Mouse (Mus musculus) kidney, postnatal 0 days (tissue): ENCODE results near the gene Pofut2. TPM values are rescaled to one million over a fixed set of nuclear protein-coding genes. Genes with fewer than 3 reads are reported as not detected.

Experiments used
- ATAC-seq: fragments of 200-750 bp; cut with Nextera tagmentation; replicated peaks from 2 replicates; pipeline ENCODE4 v1.8.0; 2017; ENCODE audit warnings: low read depth, moderate number of reproducible peaks, moderate TSS enrichment, moderate library complexity; ENCODE audit not compliant: low FRiP score
- DNase-seq: peaks from one replicate; pipeline ENCODE4 v3.0.0-alpha.2; 2016; ENCODE audit warnings: low spot score
- H3K27ac ChIP-seq: fragments of 300-500 bp; sonication (generic); 2 replicates; pipeline ENCODE4 v1.5.1; 2014; ENCODE audit warnings: mild to moderate bottlenecking
- H3K27me3 ChIP-seq: fragments of 300-500 bp; sonication (generic); 2 replicates; pipeline ENCODE4 v1.6.1; 2014; ENCODE audit warnings: low read length, mixed read lengths; ENCODE audit not compliant: insufficient read depth
- H3K36me3 ChIP-seq: fragments of 300-500 bp; sonication (generic); 2 replicates; pipeline ENCODE4 v1.6.1; 2014; ENCODE audit warnings: low read length, mixed read lengths; ENCODE audit not compliant: insufficient read depth
- H3K4me1 ChIP-seq: fragments of 300-500 bp; sonication (generic); replicated peaks from 2 replicates; pipeline ENCODE4 v1.6.1; 2014; ENCODE audit warnings: antibody characterized with exemption, low read length, mixed read lengths; ENCODE audit not compliant: insufficient read depth
- H3K4me2 ChIP-seq: fragments of 300-500 bp; sonication (generic); 2 replicates; pipeline ENCODE4 v1.6.1; 2014; ENCODE audit warnings: mild to moderate bottlenecking, low read length, moderate library complexity, mixed read lengths
- H3K4me3 ChIP-seq: fragments of 300-500 bp; sonication (generic); replicated peaks from 2 replicates; pipeline ENCODE4 v1.5.1; 2014; ENCODE audit warnings: low read depth, low read length
- H3K9ac ChIP-seq: fragments of 300-500 bp; sonication (generic); 2 replicates; pipeline ENCODE4 v1.6.1; 2014; ENCODE audit warnings: low read depth, low read length
- H3K9me3 ChIP-seq: fragments of 300-500 bp; sonication (generic); replicated peaks from 2 replicates; pipeline ENCODE4 v1.6.1; 2016; ENCODE audit warnings: low read length, inconsistent platforms, mixed read lengths
- CTCF ChIP-seq: IDR thresholded peaks from 2 replicates; pipeline ENCODE4 v1.5.1; 2016; ENCODE audit warnings: antibody characterized with exemption, low read depth, mild to moderate bottlenecking, moderate library complexity
- WGBS: fragments of 180-500 bp; shearing (Covaris S2); extraction: QIAGEN DNeasy Blood & Tissue Kit; methylation state at CpG from one replicate; pipeline ENCODE4 v1.1.7; 2014; 5-methylcytosine and 5-hydroxymethylcytosine counted together
- polyA plus RNA-seq: library from polyadenylated mRNA; unstranded; fragments of >200 nt; fragmentation: Nextera tagmentation; extraction: Ambion mirVana; gene quantifications from 2 replicates; pipeline ENCODE4 v1.2.1, GENCODE M21; 2015

The Pofut2 gene
- polyA plus RNA-seq = 96.9 and 104 TPM in 2 replicates

- Histone ChIP-seq H3K27ac (peak within 1 kb of the TSS; percentile 92), H3K9me3 (no peaks in the 10 kb centered on the region), H3K4me3 (peak within 1 kb of the TSS; percentile 83), H3K36me3 (peaks cover 23% of the 10 kb centered on the region), H3K4me1 (0 out of 2 replicates have a peak, but pooled peaks cover 11% of the 10 kb centered on the region), H3K27me3 (no peaks in the 10 kb centered on the region), H3K9ac (peak within 1 kb of the TSS; percentile 79), H3K4me2 (peak within 1 kb of the TSS; percentile 70)
- ATAC-seq (peak; percentile 96), DNase-seq (peak; percentile 99)
- under 1% methylated on average over 81 of the region's 81 CpGs for WGBS
- TF ChIP-seq CTCF = peak; percentile 23; the same call in 1 of the 2 replicates
These were observed at the start of gene Pofut2 for GRCm38 (mm10) chr10:77258704-77259621. Gene Pofut2 (plus strand): TSS chr10:77259218.

DNA sequence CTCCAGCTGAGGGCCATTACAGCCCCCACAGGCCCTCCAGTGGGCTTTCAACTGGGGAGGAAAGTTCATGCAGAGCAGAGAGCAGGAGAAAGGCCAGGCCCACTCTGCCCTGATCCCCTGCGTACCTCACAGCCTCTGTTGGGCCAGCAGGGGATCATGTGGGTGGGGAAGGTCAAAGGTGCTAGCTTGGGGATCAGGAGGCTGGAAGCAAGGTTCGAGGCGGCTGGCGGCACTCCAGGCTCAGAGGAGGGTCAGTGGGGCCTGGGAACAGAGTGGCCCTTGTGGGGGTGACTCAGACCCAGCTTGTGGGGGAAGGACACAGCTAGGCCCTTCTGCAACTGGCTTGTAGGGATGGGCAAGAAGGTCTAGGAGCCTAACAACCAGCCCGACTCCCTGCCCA is 49.8 kb upstream of the Pofut2 start:
- Histone ChIP-seq H3K27ac (peak overlapping the region; percentile 15; the same call in 1 of the 2 replicates), H3K4me2 (no peak overlapping the region), H3K36me3 (no peaks in the 10 kb centered on the region), H3K4me3 (no peak overlapping the region), H3K9me3 (no peaks in the 10 kb centered on the region), H3K27me3 (no peaks in the 10 kb centered on the region), H3K4me1 (peaks cover 15% of the 10 kb centered on the region), H3K9ac (no peak overlapping the region)
- 60% methylated on average over 5 of the region's 5 CpGs for WGBS
- ATAC-seq (no peak), DNase-seq (no peak)
- TF ChIP-seq CTCF = no peak

DNA sequence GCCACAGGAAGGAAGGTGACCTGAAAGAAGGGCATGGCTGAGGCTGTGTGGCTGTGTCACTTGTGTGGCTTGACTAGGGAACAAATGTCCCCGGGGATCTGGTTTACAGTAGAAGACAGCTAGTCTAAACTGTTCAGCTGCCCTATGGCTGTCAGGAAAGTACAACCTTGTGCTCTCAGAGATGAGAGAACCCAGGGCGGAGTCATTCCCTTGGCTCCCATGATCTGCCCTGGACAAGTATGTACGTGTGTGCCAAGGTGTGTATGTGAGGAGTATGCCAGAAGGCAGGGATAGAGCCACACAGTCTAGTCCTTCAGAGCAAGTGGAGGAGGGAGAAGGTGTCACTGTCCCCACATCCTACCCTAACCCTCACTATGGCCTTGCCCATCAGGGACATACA is 48.4 kb upstream of the Pofut2 start:
- Histone ChIP-seq H3K9ac (no peak overlapping the region), H3K4me2 (no peak overlapping the region), H3K4me1 (peaks cover 20% of the 10 kb centered on the region), H3K27ac (peak overlapping the region; percentile 66), H3K4me3 (no peak overlapping the region), H3K36me3 (no peaks in the 10 kb centered on the region), H3K27me3 (no peaks in the 10 kb centered on the region), H3K9me3 (no peaks in the 10 kb centered on the region)
- WGBS = 100% methylated on average over 3 of the region's 3 CpGs
- no peak for DNase-seq
- no peak for ATAC-seq
- TF ChIP-seq CTCF = no peak

- Histone ChIP-seq H3K4me2 (no peak overlapping the region), H3K36me3 (no peaks in the 10 kb centered on the region), H3K4me3 (no peak overlapping the region), H3K27ac (peak overlapping the region; percentile 66), H3K27me3 (no peaks in the 10 kb centered on the region), H3K4me1 (peaks cover 25% of the 10 kb centered on the region), H3K9ac (no peak overlapping the region), H3K9me3 (no peaks in the 10 kb centered on the region)
- no peak for TF ChIP-seq CTCF
- WGBS = 25% methylated on average over 11 of the region's 11 CpGs
- ATAC-seq (no peak), DNase-seq (peak; percentile 59)
These were observed 47.9 kb upstream of the Pofut2 start for GRCm38 (mm10) chr10:77211116-77211570.

DNA sequence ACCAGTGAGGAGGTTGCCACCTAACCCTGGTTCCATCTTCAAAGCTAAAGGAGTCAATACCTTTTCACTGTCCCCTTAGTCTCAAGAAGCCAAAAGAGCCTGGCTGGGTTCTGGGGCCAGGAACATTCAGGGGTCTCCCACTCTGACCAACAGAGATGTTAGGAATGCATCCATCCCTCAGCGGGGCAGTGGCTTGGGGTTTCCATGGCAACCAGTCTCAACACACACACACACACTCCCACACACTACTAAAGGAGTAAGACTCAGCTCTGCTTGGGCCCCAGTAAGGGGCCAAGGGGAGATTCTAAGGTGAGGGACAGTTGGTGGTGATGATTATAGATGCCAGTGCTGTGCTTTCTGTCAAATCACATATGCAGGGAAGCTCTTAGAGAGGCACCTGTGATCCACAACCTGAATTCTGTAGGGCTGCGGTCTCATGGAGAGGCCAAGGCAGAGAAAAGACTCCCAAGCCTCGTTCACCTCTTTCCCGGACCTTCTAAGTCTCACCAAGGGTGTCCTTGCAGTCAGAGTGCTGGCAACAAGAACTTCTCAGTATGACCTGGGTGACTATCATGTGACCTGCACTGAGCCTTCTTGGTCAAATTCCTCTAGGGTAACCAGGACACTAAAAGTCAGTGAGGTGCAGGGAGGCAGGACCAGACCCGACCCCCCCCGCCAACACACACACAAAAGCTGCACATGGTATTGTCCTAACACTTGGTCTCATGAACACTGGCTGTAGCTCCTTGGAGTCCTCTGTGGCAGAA is 46.5 kb upstream of the Pofut2 start:
- peak; percentile 55 for DNase-seq
- Histone ChIP-seq H3K4me3 (no peak overlapping the region), H3K9ac (no peak overlapping the region), H3K4me2 (no peak overlapping the region), H3K27ac (no peak overlapping the region), H3K4me1 (peaks cover 33% of the 10 kb centered on the region), H3K36me3 (no peaks in the 10 kb centered on the region), H3K9me3 (no peaks in the 10 kb centered on the region), H3K27me3 (no peaks in the 10 kb centered on the region)
- 77% methylated on average over 6 of the region's 6 CpGs for WGBS
- ATAC-seq = no peak; the same call in 1 of the 2 replicates
- TF ChIP-seq CTCF = no peak

DNA sequence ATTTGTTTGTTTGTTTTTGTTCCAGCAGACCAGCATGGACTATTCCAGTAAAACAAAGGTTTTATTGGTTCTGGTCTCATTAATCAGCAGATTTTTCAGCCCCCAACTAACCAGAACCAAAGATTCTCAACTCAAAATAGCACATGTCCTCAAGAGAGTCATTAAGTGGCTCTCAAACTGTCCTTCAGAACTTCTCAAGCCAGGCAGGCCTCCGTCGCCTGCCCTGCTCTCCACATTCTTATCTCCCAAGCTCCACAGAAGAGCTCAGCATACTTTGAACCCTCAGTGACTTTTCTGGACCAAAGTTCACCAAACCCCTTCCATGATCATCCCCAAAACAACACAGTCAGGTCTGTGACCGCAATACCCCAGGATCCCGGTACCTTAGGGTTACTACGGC is 45.5 kb upstream of the Pofut2 start:
- peak; percentile 36 for DNase-seq
- Histone ChIP-seq H3K27me3 (no peaks in the 10 kb centered on the region), H3K9ac (no peak overlapping the region), H3K4me1 (peaks cover 33% of the 10 kb centered on the region), H3K27ac (no peak overlapping the region), H3K36me3 (no peaks in the 10 kb centered on the region), H3K4me2 (no peak overlapping the region), H3K9me3 (no peaks in the 10 kb centered on the region), H3K4me3 (no peak overlapping the region)
- ATAC-seq = no peak
- no peak for TF ChIP-seq CTCF
- 62% methylated on average over 5 of the region's 5 CpGs for WGBS
